Mouse (Mus musculus) bone marrow macrophage, adult 2 months (primary cell): Measurements from ENCODE around the gene Rbms3.

Experiments
- CTCF ChIP-seq: IDR thresholded peaks from 2 replicates; pipeline ENCODE4 v1.5.1; 2012; ENCODE audit warnings: low read depth, mild to moderate bottlenecking, low read length, moderate library complexity
- POLR2A ChIP-seq: IDR thresholded peaks from 2 replicates; pipeline ENCODE4 v1.6.1; 2012; ENCODE audit warnings: mild to moderate bottlenecking, low read depth, low read length, borderline replicate concordance

DNA sequence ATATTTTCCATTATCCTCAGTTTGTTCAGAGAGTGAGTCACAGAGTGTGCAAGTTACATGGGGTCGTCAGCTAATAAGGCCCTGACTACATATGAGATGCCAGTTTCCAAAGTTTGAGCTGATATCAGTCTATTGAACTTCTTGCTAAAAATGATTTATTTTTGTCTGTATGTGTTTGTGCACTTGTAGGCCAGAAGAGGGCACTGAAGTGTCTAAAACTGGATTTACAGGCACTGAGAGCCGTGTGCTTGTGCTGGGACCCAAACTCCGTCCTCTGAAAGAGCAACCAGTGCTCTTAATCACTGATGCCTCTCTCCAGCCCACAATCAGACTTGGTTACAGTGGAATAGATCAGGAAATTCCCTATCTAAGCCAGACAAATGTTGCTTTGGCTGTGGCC, 882.8 kb downstream of the Rbms3 start:
- TF ChIP-seq CTCF (no peak), POLR2A (no peak)
